Mouse (Mus musculus) ES-E14 (cell line): ENCODE data around the gene Mrpl42. TPM values are rescaled to one million over a fixed set of nuclear protein-coding genes. Genes with fewer than 3 reads are reported as not detected.
A peak's percentile ranks its signal among the peaks of the same experiment; 100 is the strongest.

ENCODE experiments used
- DNase-seq: peaks from one replicate; pipeline ENCODE4 v3.0.0-alpha.2; 2013; ENCODE audit warnings: low read depth, low spot score
- H3K27ac ChIP-seq: 2 replicates; pipeline ENCODE4 v1.5.1; 2012; ENCODE audit warnings: low read depth, mild to moderate bottlenecking, low read length, moderate library complexity, mixed read lengths; ENCODE audit not compliant: poor library complexity, insufficient read depth, severe bottlenecking
- H3K36me3 ChIP-seq: 2 replicates; pipeline ENCODE4 v1.6.1; 2012; ENCODE audit warnings: mild to moderate bottlenecking, low read length, moderate library complexity, mixed read lengths; ENCODE audit not compliant: control insufficient read depth, poor library complexity, insufficient read depth, severe bottlenecking
- H3K4me1 ChIP-seq, 2 experiments: fragments of 150-350 bp in 1 of 2; sonication (generic) in 1 of 2; 2 replicates each; pipeline ENCODE4 v1.6.1; 2012; ENCODE audit warnings: low read length in 2 of 2, mild to moderate bottlenecking in 1 of 2, mixed read lengths in 1 of 2; ENCODE audit not compliant: control insufficient read depth in 2 of 2, insufficient read depth in 2 of 2, poor library complexity in 1 of 2
- H3K4me3 ChIP-seq, 2 experiments: fragments of 150-350 bp in 1 of 2; sonication (generic) in 1 of 2; 2 replicates each; pipeline ENCODE4 v1.5.1; 2012; ENCODE audit warnings: low read length in 2 of 2, low read depth in 1 of 2, mild to moderate bottlenecking in 1 of 2, mixed read lengths in 1 of 2; ENCODE audit not compliant: insufficient read depth in 1 of 2, poor library complexity in 1 of 2, severe bottlenecking in 1 of 2
- H3K9ac ChIP-seq: 2 replicates; pipeline ENCODE4 v1.6.1; 2012; ENCODE audit warnings: low read depth, mild to moderate bottlenecking, low read length, mixed read lengths; ENCODE audit not compliant: poor library complexity, insufficient read depth, severe bottlenecking
- H3K9me3 ChIP-seq: fragments of 150-350 bp; sonication (generic); 2 replicates; pipeline ENCODE4 v1.6.1; 2012; ENCODE audit warnings: low read depth, mild to moderate bottlenecking, low read length; ENCODE audit not compliant: control insufficient read depth, insufficient read depth
- CHD2 ChIP-seq: IDR thresholded peaks from 2 replicates; pipeline ENCODE4 v1.6.1; 2014; ENCODE audit warnings: mild to moderate bottlenecking, low read depth, low read length, inconsistent platforms
- HCFC1 ChIP-seq: IDR thresholded peaks from 2 replicates; pipeline ENCODE4 v1.6.1; 2012; ENCODE audit warnings: low read length, inconsistent platforms, borderline replicate concordance; ENCODE audit not compliant: insufficient read depth
- MAFK ChIP-seq: IDR thresholded peaks from 2 replicates; pipeline ENCODE4 v1.6.1; 2014; ENCODE audit warnings: mild to moderate bottlenecking, low read depth, low read length, inconsistent platforms; ENCODE audit not compliant: insufficient read depth
- ZC3H11A ChIP-seq: IDR thresholded peaks from 2 replicates; pipeline ENCODE4 v1.6.1; 2012; ENCODE audit warnings: low read depth, mild to moderate bottlenecking, inconsistent platforms, low read length, borderline replicate concordance
- ZNF384 ChIP-seq: IDR thresholded peaks from 2 replicates; pipeline ENCODE4 v1.6.1; 2012; ENCODE audit warnings: low read depth, low read length, inconsistent platforms
- in situ Hi-C, 2 experiments: fragments of 600-800 bp; cut with MboI; formaldehyde crosslinking; loops; one replicate each; pipeline ENCODE4 v1.15.1; 2025; ENCODE audit warnings: low sequenced_read_pairs in 2 of 2, inconsistent platforms in 1 of 2; ENCODE audit not compliant: unreplicated experiment in 2 of 2
- total RNA-seq: library from RNA; depleted of rRNA; stranded (reverse); fragments of 300-350 nt; gene quantifications from 2 replicates; pipeline ENCODE4 v1.2.3, GENCODE M21; 2012; rRNA removed

The Mrpl42 gene
- total RNA-seq, 1 experiment = 163 TPM

- Histone ChIP-seq H3K4me3 (no peak overlapping the region), H3K36me3 (peaks cover 3% of the 10 kb centered on the region; the same call in 1 of the 2 replicates), H3K27ac (no peak overlapping the region), H3K9me3 (no peaks in the 10 kb centered on the region), H3K9ac (no peak overlapping the region), H3K4me1 (peaks cover 0 to 6% of the 10 kb centered on the region in 2 experiments; a peak in 1 of 4 replicates)
- TF ChIP-seq HCFC1 (no peak), CHD2 (no peak), ZNF384 (peak; percentile 81)
- no peak for DNase-seq
- in situ Hi-C loops = no loop called here
Observed at GRCm38 (mm10) chr10:95440566-95440965, 61.2 kb downstream of the Mrpl42 start.

DNA sequence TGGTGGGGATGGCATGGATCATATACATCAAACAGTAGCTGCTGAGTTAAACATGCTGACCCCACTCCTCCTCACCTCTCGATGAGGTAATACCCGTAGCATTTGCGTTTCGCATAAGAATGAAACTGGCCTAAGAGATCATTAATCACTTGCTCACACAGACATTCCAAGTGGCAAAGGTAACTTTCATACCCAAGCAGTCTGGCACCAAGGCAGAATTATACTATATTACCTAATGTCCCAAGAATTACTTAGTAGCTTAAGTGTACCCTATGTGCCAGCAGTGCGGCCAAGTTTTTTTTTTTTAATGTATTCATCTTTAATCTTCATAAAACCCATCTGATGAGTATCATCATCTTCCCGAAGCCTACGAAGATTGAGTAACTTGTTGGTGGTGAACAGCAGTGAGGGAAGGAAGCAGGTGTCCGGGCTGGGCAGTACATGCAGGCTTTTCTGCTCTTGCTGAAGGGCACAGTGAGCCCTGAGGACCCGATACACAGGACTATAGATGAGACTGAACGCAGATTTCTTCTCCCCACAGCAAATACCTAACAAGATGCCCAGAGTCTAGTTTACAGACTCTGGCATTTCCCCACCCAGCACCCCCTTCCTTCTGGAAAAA is 61.9 kb downstream of the Mrpl42 start:
- H3K4me3 ChIP-seq = no peak overlapping the region
- H3K9me3 ChIP-seq = no peaks in the 10 kb centered on the region
- no peak for DNase-seq
- no peak for TF ChIP-seq CHD2
- no peak for TF ChIP-seq HCFC1
- no peak for TF ChIP-seq ZC3H11A
- TF ChIP-seq MAFK = no peak
- no peak for TF ChIP-seq ZNF384
- H3K9ac ChIP-seq = no peak overlapping the region
- in situ Hi-C loops = no loop called here
- H3K27ac ChIP-seq = no peak overlapping the region
- no peaks in the 10 kb centered on the region for H3K36me3 ChIP-seq
- H3K4me1 ChIP-seq = peaks cover 0 to 6% of the 10 kb centered on the region in 2 experiments; a peak in 1 of 4 replicates

DNA sequence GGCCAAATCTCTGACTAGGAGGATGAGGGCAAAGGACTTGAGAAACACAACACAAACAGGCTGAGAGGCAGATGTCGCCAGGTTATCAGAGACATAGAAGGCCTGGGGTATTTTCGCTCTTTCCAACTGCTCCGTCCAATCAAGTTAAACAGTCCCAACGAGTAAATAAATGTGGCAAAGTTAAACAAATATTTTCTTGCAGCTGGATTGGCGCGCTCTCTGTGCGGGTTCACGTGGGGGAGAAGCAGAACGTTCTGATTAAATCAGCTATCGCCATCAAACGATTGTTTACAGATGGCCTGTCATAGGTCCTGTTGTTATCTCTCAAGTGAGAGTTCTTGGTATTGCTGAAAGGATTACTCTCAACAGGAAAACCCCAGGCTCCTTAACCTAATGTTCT is 62.8 kb downstream of the Mrpl42 start:
- no peak overlapping the region for H3K9ac ChIP-seq
- H3K27ac ChIP-seq = no peak overlapping the region
- TF ChIP-seq CHD2 (no peak), ZNF384 (no peak), HCFC1 (no peak), ZC3H11A (no peak), MAFK (no peak)
- no peaks in the 10 kb centered on the region for H3K36me3 ChIP-seq
- no peak overlapping the region for H3K4me3 ChIP-seq
- no peak for DNase-seq
- in situ Hi-C loops = no loop called here
- peaks cover 0 to 6% of the 10 kb centered on the region in 2 experiments; a peak in 1 of 4 replicates for H3K4me1 ChIP-seq
- no peaks in the 10 kb centered on the region for H3K9me3 ChIP-seq

Other genes with a start within 250 kb of the Mrpl42 start
- 8.4 and 12.6 TPM in 2 replicates for gene Cradd, start 177.8 kb downstream of the Mrpl42 start, total RNA-seq
- gene Socs2, start 84.8 kb downstream of the Mrpl42 start, total RNA-seq = 46.3 and 102 TPM in 2 replicates
- 88.6 and 102 TPM in 2 replicates for gene Ube2n, start 13.2 kb upstream of the Mrpl42 start, total RNA-seq
- 61.5 and 92.4 TPM in 2 replicates for gene Nudt4, start 62.2 kb upstream of the Mrpl42 start, total RNA-seq
- not detected in 2 replicates for gene Anapc15-ps, start 171.5 kb upstream of the Mrpl42 start, total RNA-seq